Mouse (Mus musculus): ENCODE measurements at regions not wholly inside any gene's neighbourhood (a gene's known extent, or its start where the extent isn't known, plus 50 kb on each side); places are given as distances from the start of the nearest gene placed in this dataset.

DNA sequence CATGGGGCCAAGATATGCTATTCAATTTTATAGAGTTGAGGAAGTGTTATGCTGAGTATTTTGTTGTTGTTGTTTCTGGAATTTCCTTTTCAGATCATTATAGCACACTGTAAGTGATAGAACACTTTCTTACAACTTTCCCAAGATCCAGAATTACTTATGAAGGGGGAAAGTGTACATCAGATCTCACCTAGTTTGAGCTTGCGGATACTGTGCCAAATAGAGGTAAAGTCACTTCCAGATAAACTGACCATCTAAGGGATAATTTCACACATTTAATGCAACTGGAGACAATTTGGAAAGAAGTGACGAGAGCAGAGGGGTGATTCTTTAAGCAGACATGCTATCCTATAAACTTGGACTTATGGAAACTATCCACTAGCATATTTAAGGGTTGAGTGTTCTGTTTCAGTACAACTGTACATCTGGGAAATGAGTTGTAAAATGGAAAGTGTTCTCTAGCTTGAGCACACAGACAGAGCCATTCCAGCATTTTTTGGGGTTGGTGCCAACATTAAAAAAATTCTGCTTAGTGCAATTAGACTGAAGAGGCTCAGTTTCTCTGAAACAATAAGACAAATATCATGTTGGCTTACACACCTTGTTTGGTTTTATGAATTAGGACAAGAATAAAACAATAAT is 307.0 kb downstream of the Trim52 start:
- Histone ChIP-seq H3K36me3 (ENCODE audit: control insufficient read depth, insufficient read depth) (no peaks in the 10 kb centered on the region), H3K27me3 (ENCODE audit: control insufficient read depth, insufficient read depth, insufficient read length) (no peaks in the 10 kb centered on the region), H3K79me2 (ENCODE audit: control insufficient read depth, insufficient read depth) (no peaks in the 10 kb centered on the region), H3K79me3 (ENCODE audit: low read depth) (no peaks in the 10 kb centered on the region), H3K4me3 (ENCODE audit: insufficient read depth, poor library complexity, severe bottlenecking) (no peak overlapping the region), H3ac (ENCODE audit: control insufficient read depth, insufficient read length, low read depth) (no peak overlapping the region)
- TF ChIP-seq MAX (IDR thresholded peaks at IDR 0.05) (no peak), CEBPB (IDR thresholded peaks at IDR 0.05; ENCODE audit: low read depth) (no peak), CTCF (IDR thresholded peaks at IDR 0.05; ENCODE audit: control insufficient read depth, insufficient read depth, insufficient read length) (no peak), USF1 (IDR thresholded peaks at IDR 0.05; ENCODE audit: low read depth) (no peak), MYOD1 (IDR thresholded peaks at IDR 0.05; ENCODE audit: control insufficient read depth, insufficient read length, low read depth) (no peak), FOSL1 (IDR thresholded peaks at IDR 0.05; ENCODE audit: insufficient read depth, low read length, poor library complexity, severe bottlenecking) (no peak), MYOG (IDR thresholded peaks at IDR 0.05; ENCODE audit: control insufficient read depth, extremely low read depth, insufficient read length) (no peak)

DNA sequence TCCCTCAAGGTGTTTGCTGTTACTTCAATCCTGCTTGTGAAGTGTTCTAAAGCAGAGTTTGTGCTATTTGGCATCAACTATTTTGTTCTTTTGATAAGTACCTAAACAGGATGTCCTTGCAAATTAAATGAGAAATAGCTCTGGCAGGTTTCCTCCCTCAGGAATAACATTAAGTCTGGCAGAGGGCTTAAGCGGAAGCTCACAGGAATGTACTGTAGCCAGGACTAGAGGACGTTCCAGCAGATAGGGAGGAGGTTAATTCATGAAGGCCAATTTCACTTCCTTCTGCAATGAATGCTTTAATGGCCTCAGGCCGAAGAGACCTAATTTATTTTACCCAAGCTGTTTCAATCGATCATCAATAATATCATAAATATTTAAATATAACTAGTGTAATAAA is 318.7 kb downstream of the Trim52 start:
- no peaks in the 10 kb centered on the region for H3K79me3 ChIP-seq (ENCODE audit: low read depth)
- TF ChIP-seq USF1 (IDR thresholded peaks at IDR 0.05; ENCODE audit: low read depth), result no peak
- TF ChIP-seq CEBPB (IDR thresholded peaks at IDR 0.05; ENCODE audit: low read depth), result no peak
- TF ChIP-seq CTCF (IDR thresholded peaks at IDR 0.05; ENCODE audit: control insufficient read depth, insufficient read depth, insufficient read length), result no peak
- no peak for TF ChIP-seq FOSL1 (IDR thresholded peaks at IDR 0.05; ENCODE audit: insufficient read depth, low read length, poor library complexity, severe bottlenecking)
- TF ChIP-seq MYOG (IDR thresholded peaks at IDR 0.05; ENCODE audit: control insufficient read depth, extremely low read depth, insufficient read length), result no peak
- no peak for TF ChIP-seq MAX (IDR thresholded peaks at IDR 0.05)
- TF ChIP-seq MYOD1 (IDR thresholded peaks at IDR 0.05; ENCODE audit: control insufficient read depth, insufficient read length, low read depth), result no peak
- H3K4me3 ChIP-seq (ENCODE audit: insufficient read depth, poor library complexity, severe bottlenecking), result no peak overlapping the region
- no peaks in the 10 kb centered on the region for H3K36me3 ChIP-seq (ENCODE audit: control insufficient read depth, insufficient read depth)
- no peaks in the 10 kb centered on the region for H3K79me2 ChIP-seq (ENCODE audit: control insufficient read depth, insufficient read depth)
- H3K27me3 ChIP-seq (ENCODE audit: control insufficient read depth, insufficient read depth, insufficient read length), result no peaks in the 10 kb centered on the region
- H3ac ChIP-seq (ENCODE audit: control insufficient read depth, insufficient read length, low read depth), result no peak overlapping the region

DNA sequence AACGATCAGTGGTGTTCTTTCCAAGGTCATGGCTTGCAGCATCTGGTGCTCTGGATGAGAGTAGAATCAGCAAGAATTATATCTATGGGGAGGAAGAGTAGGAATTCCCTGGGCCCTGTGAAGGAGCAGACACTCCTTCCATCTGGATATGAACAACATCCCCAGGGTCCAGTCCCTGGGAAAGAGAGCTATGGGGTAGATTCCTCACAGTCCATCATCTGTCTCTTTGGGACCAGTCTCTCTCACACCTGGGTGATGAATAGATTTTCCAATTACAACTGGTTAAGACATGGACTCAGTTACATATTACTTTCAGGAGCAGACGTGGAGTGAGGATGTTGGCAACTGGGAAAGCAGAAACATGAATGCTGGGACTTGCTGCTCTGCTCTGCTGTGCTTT is 322.6 kb downstream of the Trim52 start:
- H3K36me3 ChIP-seq (ENCODE audit: control insufficient read depth, insufficient read depth), result no peaks in the 10 kb centered on the region
- TF ChIP-seq CEBPB (IDR thresholded peaks at IDR 0.05; ENCODE audit: low read depth) (no peak), CTCF (IDR thresholded peaks at IDR 0.05; ENCODE audit: control insufficient read depth, insufficient read depth, insufficient read length) (no peak), MAX (IDR thresholded peaks at IDR 0.05) (no peak), MYOG (IDR thresholded peaks at IDR 0.05; ENCODE audit: control insufficient read depth, extremely low read depth, insufficient read length) (no peak), USF1 (IDR thresholded peaks at IDR 0.05; ENCODE audit: low read depth) (no peak), FOSL1 (IDR thresholded peaks at IDR 0.05; ENCODE audit: insufficient read depth, low read length, poor library complexity, severe bottlenecking) (no peak), MYOD1 (IDR thresholded peaks at IDR 0.05; ENCODE audit: control insufficient read depth, insufficient read length, low read depth) (no peak)
- H3K4me3 ChIP-seq (ENCODE audit: insufficient read depth, poor library complexity, severe bottlenecking), result no peak overlapping the region
- no peaks in the 10 kb centered on the region for H3K27me3 ChIP-seq (ENCODE audit: control insufficient read depth, insufficient read depth, insufficient read length)
- no peaks in the 10 kb centered on the region for H3K79me3 ChIP-seq (ENCODE audit: low read depth)
- no peaks in the 10 kb centered on the region for H3K79me2 ChIP-seq (ENCODE audit: control insufficient read depth, insufficient read depth)
- H3ac ChIP-seq (ENCODE audit: control insufficient read depth, insufficient read length, low read depth), result no peak overlapping the region

DNA sequence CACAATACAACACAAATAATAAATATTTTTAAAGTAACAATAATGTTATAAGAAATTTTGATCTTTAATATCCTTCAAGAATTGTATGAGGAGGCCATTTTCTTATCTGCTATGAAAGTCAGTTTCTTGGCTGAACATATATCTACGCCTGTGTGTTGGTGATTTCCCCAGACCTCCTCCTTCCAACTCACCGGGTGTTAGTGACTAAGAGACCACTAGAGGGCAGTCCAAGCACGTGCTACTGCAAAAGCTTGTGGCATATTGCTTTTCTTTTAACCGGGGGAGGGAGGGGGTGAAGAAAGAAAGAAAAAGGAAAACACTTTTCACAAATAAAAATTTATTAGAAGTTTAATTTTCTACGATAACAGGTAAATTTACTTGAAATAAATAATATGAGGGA is 333.3 kb downstream of the Trim52 start:
- H3K4me3 ChIP-seq (ENCODE audit: insufficient read depth, poor library complexity, severe bottlenecking), result no peak overlapping the region
- H3K36me3 ChIP-seq (ENCODE audit: control insufficient read depth, insufficient read depth), result no peaks in the 10 kb centered on the region
- TF ChIP-seq CTCF (IDR thresholded peaks at IDR 0.05; ENCODE audit: control insufficient read depth, insufficient read depth, insufficient read length) (peak; percentile 17), MYOD1 (IDR thresholded peaks at IDR 0.05; ENCODE audit: control insufficient read depth, insufficient read length, low read depth) (no peak)
- H3K27me3 ChIP-seq (ENCODE audit: control insufficient read depth, insufficient read depth, insufficient read length), result no peaks in the 10 kb centered on the region
- no peaks in the 10 kb centered on the region for H3K79me2 ChIP-seq (ENCODE audit: control insufficient read depth, insufficient read depth)
- H3ac ChIP-seq (ENCODE audit: control insufficient read depth, insufficient read length, low read depth), result no peak overlapping the region
- H3K79me3 ChIP-seq (ENCODE audit: low read depth), result no peaks in the 10 kb centered on the region

DNA sequence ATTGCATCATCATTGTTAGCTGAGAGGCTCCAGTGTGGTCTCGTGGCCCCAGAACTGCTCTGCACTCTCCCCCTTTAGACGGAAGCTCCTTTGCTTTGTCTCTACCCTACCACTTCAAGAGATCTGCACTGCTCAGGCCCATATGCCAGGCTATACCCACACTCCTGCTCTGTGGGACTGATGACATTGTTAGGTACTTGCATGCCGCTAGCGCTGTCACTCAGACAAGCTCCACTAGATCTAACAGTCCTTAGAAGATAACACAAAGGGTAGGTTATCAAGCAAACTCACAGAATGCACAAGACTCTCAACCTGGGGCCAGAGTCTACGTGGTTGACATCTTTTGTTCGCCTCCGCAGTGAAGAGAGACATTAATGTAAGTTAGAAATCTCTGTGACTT is 383.1 kb downstream of the Trim52 start:
- Histone ChIP-seq H3K4me3 (ENCODE audit: insufficient read depth, poor library complexity, severe bottlenecking) (no peak overlapping the region), H3K36me3 (ENCODE audit: control insufficient read depth, insufficient read depth) (no peaks in the 10 kb centered on the region), H3ac (ENCODE audit: control insufficient read depth, insufficient read length, low read depth) (no peak overlapping the region), H3K79me2 (ENCODE audit: control insufficient read depth, insufficient read depth) (no peaks in the 10 kb centered on the region), H3K79me3 (ENCODE audit: low read depth) (no peaks in the 10 kb centered on the region), H3K27me3 (ENCODE audit: control insufficient read depth, insufficient read depth, insufficient read length) (no peaks in the 10 kb centered on the region)
- TF ChIP-seq CTCF (IDR thresholded peaks at IDR 0.05; ENCODE audit: control insufficient read depth, insufficient read depth, insufficient read length), result no peak
- TF ChIP-seq USF1 (IDR thresholded peaks at IDR 0.05; ENCODE audit: low read depth), result no peak
- no peak for TF ChIP-seq CEBPB (IDR thresholded peaks at IDR 0.05; ENCODE audit: low read depth)
- TF ChIP-seq MYOG (IDR thresholded peaks at IDR 0.05; ENCODE audit: control insufficient read depth, extremely low read depth, insufficient read length), result no peak
- no peak for TF ChIP-seq MYOD1 (IDR thresholded peaks at IDR 0.05; ENCODE audit: control insufficient read depth, insufficient read length, low read depth)
- TF ChIP-seq FOSL1 (IDR thresholded peaks at IDR 0.05; ENCODE audit: insufficient read depth, low read length, poor library complexity, severe bottlenecking), result no peak
- no peak for TF ChIP-seq MAX (IDR thresholded peaks at IDR 0.05)

DNA sequence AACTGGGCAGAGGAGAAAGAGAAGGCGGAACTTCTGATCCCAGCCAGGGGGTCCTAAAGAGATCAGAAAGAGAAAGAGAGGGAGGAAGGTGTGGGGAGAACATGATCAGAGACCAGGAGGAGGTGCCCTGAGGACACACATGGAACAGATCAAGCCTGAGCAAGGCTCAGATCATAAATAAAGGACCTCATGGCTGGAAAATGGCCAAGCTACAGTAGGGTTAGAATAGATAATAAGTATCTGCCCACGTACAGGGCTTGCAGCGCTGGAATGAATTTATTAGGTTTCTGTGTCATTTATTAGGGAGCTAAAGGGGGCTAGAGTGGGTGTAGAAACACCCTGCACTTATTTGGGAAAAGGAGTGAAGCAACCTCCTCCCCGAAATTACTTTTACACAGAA is 385.4 kb downstream of the Trim52 start:
- Histone ChIP-seq H3ac (ENCODE audit: control insufficient read depth, insufficient read length, low read depth) (no peak overlapping the region), H3K4me3 (ENCODE audit: insufficient read depth, poor library complexity, severe bottlenecking) (no peak overlapping the region), H3K79me2 (ENCODE audit: control insufficient read depth, insufficient read depth) (no peaks in the 10 kb centered on the region), H3K27me3 (ENCODE audit: control insufficient read depth, insufficient read depth, insufficient read length) (no peaks in the 10 kb centered on the region), H3K36me3 (ENCODE audit: control insufficient read depth, insufficient read depth) (no peaks in the 10 kb centered on the region), H3K79me3 (ENCODE audit: low read depth) (no peaks in the 10 kb centered on the region)
- TF ChIP-seq MYOG (IDR thresholded peaks at IDR 0.05; ENCODE audit: control insufficient read depth, extremely low read depth, insufficient read length) (no peak), MAX (IDR thresholded peaks at IDR 0.05) (no peak), CTCF (IDR thresholded peaks at IDR 0.05; ENCODE audit: control insufficient read depth, insufficient read depth, insufficient read length) (no peak), CEBPB (IDR thresholded peaks at IDR 0.05; ENCODE audit: low read depth) (no peak), FOSL1 (IDR thresholded peaks at IDR 0.05; ENCODE audit: insufficient read depth, low read length, poor library complexity, severe bottlenecking) (no peak)
